Mouse (Mus musculus) intestine, embryonic 15.5 days (tissue): ENCODE results near the gene Cd4. TPM values are rescaled to one million over a fixed set of nuclear protein-coding genes. Genes with fewer than 3 reads are reported as not detected.

ENCODE experiments used
- ATAC-seq: fragments of 200-750 bp; cut with Nextera tagmentation; 2 replicates; pipeline ENCODE4 v1.8.0; 2017; ENCODE audit warnings: moderate TSS enrichment, moderate library complexity
- H3K27ac ChIP-seq: fragments of 300-500 bp; sonication (generic); 2 replicates; pipeline ENCODE4 v1.5.1; 2015; ENCODE audit warnings: mild to moderate bottlenecking, inconsistent platforms
- H3K27me3 ChIP-seq: fragments of 300-500 bp; sonication (generic); replicated peaks from 2 replicates; pipeline ENCODE4 v1.6.1; 2015; ENCODE audit warnings: inconsistent platforms
- H3K36me3 ChIP-seq: fragments of 300-500 bp; sonication (generic); 2 replicates; pipeline ENCODE4 v1.6.1; 2015; ENCODE audit warnings: inconsistent platforms
- H3K4me1 ChIP-seq: fragments of 300-500 bp; sonication (generic); replicated peaks from 2 replicates; pipeline ENCODE4 v1.6.1; 2015; ENCODE audit warnings: inconsistent platforms
- H3K4me2 ChIP-seq: fragments of 300-500 bp; sonication (generic); replicated peaks from 2 replicates; pipeline ENCODE4 v1.6.1; 2015; ENCODE audit warnings: mild to moderate bottlenecking, inconsistent platforms
- H3K4me3 ChIP-seq: fragments of 300-500 bp; sonication (generic); replicated peaks from 2 replicates; pipeline ENCODE4 v1.5.1; 2015; ENCODE audit warnings: inconsistent platforms
- H3K9ac ChIP-seq: fragments of 300-500 bp; sonication (generic); 2 replicates; pipeline ENCODE4 v1.6.1; 2015; ENCODE audit warnings: inconsistent platforms
- H3K9me3 ChIP-seq: fragments of 300-500 bp; sonication (generic); 2 replicates; pipeline ENCODE4 v1.6.1; 2016; ENCODE audit warnings: inconsistent platforms
- WGBS: fragments of 180-500 bp; shearing (Covaris S2); methylation state at CpG from one replicate; pipeline ENCODE4 v1.1.7; 2015; 5-methylcytosine and 5-hydroxymethylcytosine counted together
- polyA plus RNA-seq: library from polyadenylated mRNA; unstranded; fragments of >200 nt; fragmentation: Nextera tagmentation; extraction: Ambion mirVana; gene quantifications from 2 replicates; pipeline ENCODE4 v1.2.1, GENCODE M21; 2015

Gene Cd4
- polyA plus RNA-seq, 1 experiment from 2014 or later, result 0.48 TPM

DNA sequence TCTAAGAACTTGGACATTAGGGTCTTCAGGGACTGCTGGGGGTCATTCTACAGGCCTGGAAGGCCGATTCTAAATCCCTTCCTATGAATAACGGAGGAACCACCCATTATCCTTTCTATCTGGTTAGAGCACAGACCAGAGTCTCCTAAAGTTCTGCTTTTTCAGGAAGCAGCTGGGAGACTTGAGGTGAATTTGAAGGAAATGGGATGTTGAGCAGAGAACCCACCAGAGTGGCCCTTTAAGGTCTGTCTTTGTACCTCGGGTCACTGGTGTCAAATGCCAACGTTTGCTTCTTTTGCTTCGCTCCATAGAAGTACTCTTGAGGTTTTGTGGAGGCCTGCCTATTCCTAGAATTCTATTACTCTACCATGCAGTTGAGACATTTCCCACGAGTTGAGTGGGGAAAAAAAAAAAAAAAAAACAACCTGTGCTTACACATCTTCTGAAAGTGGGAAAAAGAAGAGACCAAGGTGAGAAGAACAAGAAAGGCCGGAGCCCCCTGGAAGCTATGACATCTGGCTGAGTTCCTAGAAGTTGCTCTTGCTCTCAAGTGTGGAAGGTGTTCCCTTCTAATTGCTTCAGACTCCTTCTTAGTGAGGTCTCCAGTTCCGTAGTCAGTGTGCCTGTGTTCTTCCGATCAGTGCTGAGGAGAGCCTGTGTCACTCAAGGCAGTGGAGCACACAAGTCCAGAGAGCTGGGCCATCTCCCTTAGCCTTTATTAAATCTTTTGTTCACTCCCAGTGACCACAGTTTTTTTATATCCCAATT, 32.5 kb upstream of the Cd4 start:
- WGBS, result 36% methylated on average over 9 of the region's 9 CpGs
- Histone ChIP-seq H3K4me1 (peaks cover 41% of the 10 kb centered on the region), H3K9ac (peak overlapping the region; percentile 17; the same call in 1 of the 2 replicates), H3K4me2 (peak overlapping the region; percentile 89), H3K27me3 (no peaks in the 10 kb centered on the region), H3K9me3 (no peaks in the 10 kb centered on the region), H3K27ac (peak overlapping the region; percentile 99), H3K4me3 (peak overlapping the region; percentile 25; the same call in 1 of the 2 replicates), H3K36me3 (no peaks in the 10 kb centered on the region)
- ATAC-seq, result no peak

DNA sequence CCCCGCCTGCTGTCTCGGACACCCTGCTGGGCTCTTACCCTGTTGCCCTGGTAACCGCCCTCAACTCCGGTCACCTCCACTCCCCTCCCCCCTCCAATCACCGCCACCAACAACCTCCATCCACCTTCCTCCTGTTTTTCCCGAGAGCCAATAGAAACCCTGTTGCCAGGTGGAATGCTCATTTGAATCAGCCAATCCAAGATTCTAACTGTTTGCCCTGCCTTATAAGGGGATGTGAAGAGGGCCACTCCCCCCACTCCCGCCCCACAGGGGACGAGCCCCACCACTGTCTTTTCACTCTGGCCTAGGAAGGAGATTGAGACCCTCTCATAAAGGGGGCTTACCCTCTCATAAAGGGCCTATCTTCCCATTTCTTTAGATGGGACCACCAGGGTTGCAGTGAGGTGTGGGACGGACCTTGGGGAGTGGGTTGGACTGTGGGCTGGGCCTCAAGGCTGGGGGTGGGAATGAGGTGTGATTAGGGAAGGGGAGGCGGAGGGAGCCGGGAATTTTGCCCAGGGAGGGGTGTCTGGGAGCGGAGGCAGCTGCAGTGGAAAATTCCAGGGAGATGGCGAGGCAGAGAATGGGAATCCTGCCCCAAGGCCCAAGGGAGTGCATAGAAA, 31.8 kb upstream of the Cd4 start, which contains the start of gene Ptms:
TSS of gene Ptms (minus strand) at position 409 of the 623 bp plus-strand sequence.
- H3K4me1 ChIP-seq, result peaks cover 43% of the 10 kb centered on the region
- H3K4me3 ChIP-seq, result peak within 1 kb of the TSS; percentile 25
- peak within 1 kb of the TSS; percentile 17; the same call in 1 of the 2 replicates for H3K9ac ChIP-seq
- WGBS, result 4% methylated on average over 13 of the region's 13 CpGs
- no peaks in the 10 kb centered on the region for H3K27me3 ChIP-seq
- H3K4me2 ChIP-seq, result peak within 1 kb of the TSS; percentile 89
- no peaks in the 10 kb centered on the region for H3K9me3 ChIP-seq
- H3K27ac ChIP-seq, result peak within 1 kb of the TSS; percentile 99
- peaks cover 2% of the 10 kb centered on the region; the same call in 1 of the 2 replicates for H3K36me3 ChIP-seq
- peak; percentile 83 for ATAC-seq

DNA sequence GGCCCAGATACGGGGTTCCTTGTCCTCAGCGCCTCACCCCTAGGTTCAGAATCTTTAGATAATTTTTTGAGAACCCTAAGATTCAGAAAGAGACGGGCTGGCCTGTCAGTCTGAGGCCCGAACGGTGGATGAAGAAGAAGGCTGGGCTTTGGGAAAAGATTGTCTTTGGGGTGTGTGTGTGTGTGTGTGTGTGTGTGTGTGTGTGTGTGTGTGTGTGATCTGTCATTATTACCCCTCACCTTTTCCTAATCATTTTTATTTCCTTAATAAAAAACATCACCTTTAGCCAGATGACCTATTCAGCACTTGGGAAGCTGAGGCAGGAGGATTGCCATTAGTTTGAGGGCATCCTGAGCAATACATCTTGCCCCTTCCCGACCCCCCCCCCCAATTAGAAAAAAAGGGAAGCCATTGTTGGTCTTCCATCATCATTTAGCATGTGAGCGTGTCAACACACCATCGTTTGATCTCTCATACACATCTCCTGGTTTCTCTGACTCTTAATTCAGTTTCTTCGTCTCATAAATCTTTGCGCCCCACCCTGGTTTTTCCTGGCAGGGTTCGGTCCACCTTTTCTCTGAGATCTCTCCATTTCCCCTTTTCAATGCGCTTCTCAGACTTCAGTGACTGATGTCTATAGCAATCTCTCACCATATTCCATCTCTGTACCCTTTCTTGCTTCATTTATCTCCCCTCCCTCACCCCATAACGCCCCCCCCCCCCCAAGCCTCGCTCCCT, 31.0 kb upstream of the Cd4 start:
- H3K9me3 ChIP-seq, result no peaks in the 10 kb centered on the region
- peak overlapping the region; percentile 89 for H3K4me2 ChIP-seq
- ATAC-seq, result no peak
- H3K4me3 ChIP-seq, result peak overlapping the region; percentile 97
- peak overlapping the region; percentile 99 for H3K27ac ChIP-seq
- H3K36me3 ChIP-seq, result peaks cover 6% of the 10 kb centered on the region
- H3K27me3 ChIP-seq, result no peaks in the 10 kb centered on the region
- H3K4me1 ChIP-seq, result peaks cover 46% of the 10 kb centered on the region
- 15% methylated on average over 14 of the region's 14 CpGs for WGBS
- H3K9ac ChIP-seq, result no peak overlapping the region; the same call in 1 of the 2 replicates

DNA sequence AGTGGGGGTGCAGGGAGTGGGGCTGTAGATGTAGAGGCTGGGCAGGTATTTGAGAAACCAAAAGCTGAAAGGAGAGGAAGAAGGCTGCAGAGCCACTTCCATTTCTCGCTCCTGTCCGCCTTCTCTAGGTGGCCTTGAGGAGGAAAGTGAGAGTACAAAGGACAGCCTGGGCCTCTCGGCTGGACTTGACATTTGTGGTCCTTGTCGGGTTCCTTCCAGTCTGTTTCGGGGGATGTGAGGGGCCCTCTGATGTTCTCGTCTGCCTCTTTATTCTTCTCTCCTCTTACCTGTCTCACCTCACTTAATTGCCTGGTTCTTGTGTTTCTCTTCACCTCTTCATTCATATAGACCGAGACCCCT, 30.3 kb upstream of the Cd4 start:
- Histone ChIP-seq H3K9ac (peak overlapping the region; percentile 99), H3K4me3 (peak overlapping the region; percentile 97), H3K4me1 (peaks cover 53% of the 10 kb centered on the region), H3K27me3 (no peaks in the 10 kb centered on the region), H3K9me3 (no peaks in the 10 kb centered on the region), H3K36me3 (peaks cover 13% of the 10 kb centered on the region), H3K4me2 (peak overlapping the region; percentile 89), H3K27ac (peak overlapping the region; percentile 99)
- 9% methylated on average over 7 of the region's 7 CpGs for WGBS
- peak; percentile 0; the same call in 1 of the 2 replicates for ATAC-seq

DNA sequence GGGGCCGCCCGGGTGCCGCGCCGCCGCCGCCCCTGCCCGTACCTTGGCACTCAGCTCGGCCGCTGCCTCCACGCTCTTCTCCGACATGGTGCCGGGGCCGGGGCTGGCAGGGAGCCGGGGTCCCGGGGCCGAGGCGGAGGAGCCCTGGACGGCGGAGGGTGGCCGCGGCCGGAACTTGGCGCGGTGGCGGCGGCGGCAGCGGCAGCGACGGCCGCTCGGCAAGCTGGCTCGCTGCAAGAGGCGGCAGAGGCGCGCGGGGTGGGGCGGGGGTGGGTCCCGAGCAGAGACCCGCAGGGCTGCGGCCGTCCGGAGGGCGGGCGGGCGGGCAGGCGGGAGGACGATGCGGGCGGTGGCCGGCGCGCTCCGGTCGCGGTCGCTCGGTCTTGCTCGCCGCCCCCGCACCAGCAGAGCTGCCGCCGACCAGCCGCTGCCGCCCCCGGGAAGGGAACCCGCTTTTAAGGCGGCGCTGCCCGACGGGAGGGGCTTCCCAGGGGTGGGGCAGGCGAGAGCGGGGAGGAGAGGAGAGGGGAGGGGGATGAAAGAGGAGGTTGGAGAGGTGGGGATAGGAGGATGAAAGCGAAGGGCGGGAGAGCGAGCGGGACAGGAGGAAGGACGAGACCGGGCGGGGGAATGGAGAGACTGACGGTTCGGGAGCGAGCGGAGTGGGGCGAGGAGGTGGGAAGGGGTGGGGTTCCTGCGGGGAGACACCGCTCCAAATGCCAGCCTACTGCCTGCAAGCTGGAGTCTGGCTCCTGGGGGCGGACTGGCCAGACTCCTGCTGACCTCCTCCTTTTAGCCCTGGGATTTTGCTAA, 29.7 kb upstream of the Cd4 start:
- H3K27ac ChIP-seq, result peak overlapping the region; percentile 99
- peak overlapping the region; percentile 89 for H3K4me2 ChIP-seq
- H3K27me3 ChIP-seq, result no peaks in the 10 kb centered on the region
- H3K36me3 ChIP-seq, result peaks cover 13% of the 10 kb centered on the region
- peak; percentile 59 for ATAC-seq
- H3K9ac ChIP-seq, result peak overlapping the region; percentile 99
- under 1% methylated on average over 54 of the region's 89 CpGs for WGBS
- H3K4me3 ChIP-seq, result peak overlapping the region; percentile 97
- H3K4me1 ChIP-seq, result peaks cover 53% of the 10 kb centered on the region
- no peaks in the 10 kb centered on the region for H3K9me3 ChIP-seq

DNA sequence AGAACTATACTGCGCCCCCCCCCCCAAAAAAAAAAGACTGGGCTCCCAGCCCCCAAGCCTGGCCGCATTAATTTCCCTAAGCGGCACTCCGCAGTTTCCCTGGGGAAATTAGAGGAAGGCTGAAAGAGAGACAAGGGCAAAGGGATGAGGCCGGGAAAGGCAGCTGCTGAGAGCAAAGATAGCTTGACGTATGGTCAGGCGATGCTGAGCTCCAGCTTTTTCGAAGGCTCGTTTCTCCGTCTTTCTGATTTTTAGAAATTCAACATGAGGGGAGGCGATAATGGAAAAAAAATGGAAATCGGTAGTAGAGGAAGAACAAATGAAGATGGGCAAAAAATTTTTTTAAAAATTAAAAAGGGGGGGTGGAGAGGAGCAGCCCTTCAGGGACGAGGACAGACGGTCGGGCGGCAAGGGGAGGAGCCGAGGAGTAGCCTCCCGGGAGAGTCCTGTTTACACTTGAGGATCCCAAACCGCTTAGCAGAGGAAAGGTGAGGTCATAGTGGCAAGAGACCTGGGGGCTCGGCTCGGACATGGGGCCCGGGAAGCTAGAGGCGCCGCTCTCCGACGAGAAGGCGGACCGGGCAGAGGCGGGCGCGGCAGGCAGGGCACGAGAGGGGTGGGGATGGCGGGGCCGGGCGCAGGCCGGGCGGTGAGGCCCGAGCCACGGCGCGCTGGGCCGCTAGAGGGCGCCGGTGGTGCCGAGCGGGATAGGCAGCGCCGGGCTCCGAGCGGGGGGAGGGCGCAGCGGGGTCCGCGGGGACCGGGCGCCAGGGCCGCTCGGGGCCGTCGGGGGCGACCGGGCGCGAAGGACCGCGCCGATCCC, 28.9 kb upstream of the Cd4 start:
- Histone ChIP-seq H3K9ac (peak overlapping the region; percentile 99), H3K27ac (peak overlapping the region; percentile 99), H3K4me2 (peak overlapping the region; percentile 89), H3K9me3 (no peaks in the 10 kb centered on the region), H3K4me3 (peak overlapping the region; percentile 97), H3K27me3 (no peaks in the 10 kb centered on the region), H3K4me1 (peaks cover 53% of the 10 kb centered on the region), H3K36me3 (peaks cover 13% of the 10 kb centered on the region)
- peak; percentile 67 for ATAC-seq
- under 1% methylated on average over 53 of the region's 67 CpGs for WGBS

DNA sequence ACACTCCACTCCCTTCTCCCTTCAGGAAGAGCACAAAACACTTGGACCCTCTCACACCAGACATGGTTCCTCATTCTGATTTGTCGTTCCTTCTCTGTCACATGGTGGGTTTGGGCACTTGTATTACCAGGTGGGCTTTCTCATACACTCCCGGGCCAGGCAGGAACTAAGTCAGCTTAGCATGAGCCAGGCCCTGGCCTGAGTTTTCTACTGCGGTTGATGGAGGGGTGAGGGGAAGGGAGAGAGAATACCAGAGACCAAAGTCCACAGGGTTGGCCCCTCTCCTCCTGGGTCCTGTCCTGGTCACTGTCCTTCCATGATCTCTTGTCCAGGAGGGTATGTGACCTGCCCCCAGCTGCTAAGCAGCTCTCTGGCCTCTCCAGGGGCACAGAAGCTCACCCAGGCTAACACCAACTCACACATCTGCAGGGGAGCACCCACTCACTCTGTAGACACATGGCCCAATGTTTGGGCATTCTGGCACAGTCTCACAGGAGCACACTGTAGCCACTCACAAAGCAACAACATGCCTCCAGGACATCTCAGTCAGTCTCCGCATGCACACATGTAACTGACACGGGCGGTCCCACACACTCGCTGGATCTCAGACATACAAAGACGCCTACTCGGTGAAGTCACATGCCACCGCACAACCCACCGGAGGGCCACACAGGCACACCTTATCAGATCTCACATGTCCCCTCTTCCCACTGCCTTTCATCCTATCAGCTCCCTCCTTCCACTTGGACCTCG, 28.1 kb upstream of the Cd4 start:
- peaks cover 55% of the 10 kb centered on the region for H3K4me1 ChIP-seq

DNA sequence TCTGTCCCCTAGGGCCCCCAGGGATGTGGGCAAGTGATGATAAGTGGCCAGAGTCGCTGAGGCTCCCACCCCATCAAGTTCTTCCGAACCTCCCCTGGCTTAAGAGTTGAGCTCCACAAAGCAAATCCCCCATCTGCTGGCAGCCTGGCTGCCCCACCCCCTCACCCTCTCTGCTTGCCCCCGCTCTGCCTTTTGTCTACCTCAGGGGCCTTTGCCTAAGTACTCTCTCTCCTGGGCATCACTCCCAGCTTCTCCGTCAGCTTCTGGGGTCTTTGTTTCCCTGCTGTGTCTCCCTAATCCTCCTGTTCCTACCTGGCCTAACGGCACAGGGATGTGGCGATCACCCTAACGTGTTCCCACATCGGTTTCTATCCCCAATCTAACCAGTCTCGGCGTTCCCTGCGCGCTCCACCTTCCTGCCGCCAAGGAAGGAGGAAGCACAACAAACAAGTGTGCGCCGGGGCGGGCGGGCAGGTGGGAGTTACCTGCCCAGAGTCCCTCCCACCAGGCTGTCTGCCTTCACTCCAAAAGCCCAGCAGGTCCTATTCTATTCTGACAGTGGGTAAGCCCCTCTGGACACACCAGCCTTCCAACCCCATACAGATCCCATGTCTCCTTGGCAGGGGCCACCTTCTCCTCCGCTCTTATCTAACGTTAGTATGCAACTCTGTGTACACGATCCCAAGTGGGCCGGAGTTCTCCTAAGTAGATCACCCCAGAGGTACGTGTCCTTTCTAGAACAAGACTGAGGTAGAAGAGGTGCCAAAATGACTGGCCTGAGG, 27.3 kb upstream of the Cd4 start:
- Histone ChIP-seq H3K9ac (peak overlapping the region; percentile 99), H3K27me3 (no peaks in the 10 kb centered on the region), H3K4me1 (peaks cover 50% of the 10 kb centered on the region), H3K36me3 (peaks cover 13% of the 10 kb centered on the region), H3K4me3 (peak overlapping the region; percentile 97), H3K9me3 (no peaks in the 10 kb centered on the region), H3K27ac (peak overlapping the region; percentile 44; the same call in 1 of the 2 replicates), H3K4me2 (peak overlapping the region; percentile 89)
- ATAC-seq, result no peak
- WGBS, result 12% methylated on average over 21 of the region's 22 CpGs

More for the DNA sequence above, 28.1 kb upstream of the Cd4 start:
- Histone ChIP-seq H3K9ac (peak overlapping the region; percentile 99), H3K27me3 (no peaks in the 10 kb centered on the region), H3K4me2 (peak overlapping the region; percentile 89), H3K36me3 (peaks cover 13% of the 10 kb centered on the region), H3K9me3 (no peaks in the 10 kb centered on the region), H3K27ac (peak overlapping the region; percentile 99), H3K4me3 (peak overlapping the region; percentile 97)
- no peak for ATAC-seq
- 4% methylated on average over 12 of the region's 12 CpGs for WGBS

DNA sequence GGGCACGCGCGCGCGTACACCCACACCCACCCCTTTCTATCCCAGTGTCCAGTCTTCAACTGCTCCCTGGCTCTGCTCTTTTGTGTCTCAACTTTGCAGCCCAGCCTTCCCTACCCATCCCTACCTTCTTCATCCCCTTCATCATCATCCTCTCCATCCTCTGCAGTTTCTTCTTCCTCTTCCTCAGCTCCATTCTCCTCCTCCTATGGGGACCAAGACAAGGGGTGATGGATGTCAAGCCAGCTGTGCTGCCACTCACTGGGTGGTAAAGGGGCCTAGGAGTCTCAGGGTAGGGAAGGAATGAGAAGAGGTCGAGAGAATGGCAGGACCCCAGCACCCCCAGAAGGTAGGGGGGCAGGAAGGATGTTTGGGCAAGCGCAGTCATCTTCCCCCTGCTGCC, 26.5 kb upstream of the Cd4 start:
- peaks cover 52% of the 10 kb centered on the region for H3K4me1 ChIP-seq
- H3K27ac ChIP-seq, result no peak overlapping the region
- no peaks in the 10 kb centered on the region for H3K9me3 ChIP-seq
- H3K27me3 ChIP-seq, result 0 out of 2 replicates have a peak, but pooled peaks cover 6% of the 10 kb centered on the region
- H3K36me3 ChIP-seq, result peaks cover 13% of the 10 kb centered on the region
- ATAC-seq, result no peak
- no peak overlapping the region for H3K4me3 ChIP-seq
- no peak overlapping the region; the same call in 1 of the 2 replicates for H3K4me2 ChIP-seq
- no peak overlapping the region for H3K9ac ChIP-seq
- WGBS, result 91% methylated on average over 7 of the region's 7 CpGs
